Mouse (Mus musculus) v-Abl transformed pro-B cells (cell line): ENCODE data around the gene Capn11.

ENCODE experiments used
- in situ Hi-C, 2 experiments: fragments of 400-800 bp; cut with MboI; formaldehyde crosslinking; loops; one replicate each; pipeline ENCODE4 v1.15.1; 2025; ENCODE audit not compliant: unreplicated experiment in 2 of 2

Capn11 gene

GRCm38 (mm10) chr17:45586449-45586837, 72.7 kb downstream of the Capn11 start:
- in situ Hi-C loops, result loop anchor here in 1 of 2 experiments (5.0 kb wide), 2 partner anchors 41 to 131 kb away; no protein-coding TSS in a partner anchor

- in situ Hi-C loops, result loop anchor here in 1 of 2 experiments (5.0 kb wide), 2 partner anchors 41 to 131 kb away; no protein-coding TSS in a partner anchor
These were observed 73.2 kb downstream of the Capn11 start for GRCm38 (mm10) chr17:45585725-45586448.

GRCm38 (mm10) chr17:45584939-45585678, 74.0 kb downstream of the Capn11 start:
- in situ Hi-C loops, result loop anchor here (5.0 kb wide), 2 partner anchors 42 to 132 kb away; no protein-coding TSS in a partner anchor

- in situ Hi-C loops, result loop anchor here in 1 of 2 experiments (5.0 kb wide), 1 partner anchor 133 kb away; no protein-coding TSS in a partner anchor
These were observed 74.8 kb downstream of the Capn11 start for GRCm38 (mm10) chr17:45584096-45584896.

GRCm38 (mm10) chr17:45582715-45583355, 76.3 kb downstream of the Capn11 start:
- in situ Hi-C loops, result loop anchor here in 1 of 2 experiments (5.0 kb wide), 1 partner anchor 134 kb away; no protein-coding TSS in a partner anchor

GRCm38 (mm10) chr17:45582188-45582587, 76.9 kb downstream of the Capn11 start:
- in situ Hi-C loops, result loop anchor here in 1 of 2 experiments (5.0 kb wide), 1 partner anchor 135 kb away; no protein-coding TSS in a partner anchor

- in situ Hi-C loops, result loop anchor here in 1 of 2 experiments (5.0 kb wide), 1 partner anchor 136 kb away; no protein-coding TSS in a partner anchor
These were observed 77.5 kb downstream of the Capn11 start for GRCm38 (mm10) chr17:45581567-45581983.

- in situ Hi-C loops, result loop anchor here in 1 of 2 experiments (5.0 kb wide), 1 partner anchor 136 kb away; no protein-coding TSS in a partner anchor
These were observed 78.1 kb downstream of the Capn11 start for GRCm38 (mm10) chr17:45580958-45581477.
